Mouse (Mus musculus): Measurements from ENCODE around the gene Shroom2. TPM values are rescaled to one million over a fixed set of nuclear protein-coding genes. Genes with fewer than 3 reads are reported as not detected.

Gene Shroom2
- 3.5 and 4.6 TPM in 2 replicates for polyA plus RNA-seq (2015; fragmentation: Nextera tagmentation; extraction: Ambion mirVana)

DNA sequence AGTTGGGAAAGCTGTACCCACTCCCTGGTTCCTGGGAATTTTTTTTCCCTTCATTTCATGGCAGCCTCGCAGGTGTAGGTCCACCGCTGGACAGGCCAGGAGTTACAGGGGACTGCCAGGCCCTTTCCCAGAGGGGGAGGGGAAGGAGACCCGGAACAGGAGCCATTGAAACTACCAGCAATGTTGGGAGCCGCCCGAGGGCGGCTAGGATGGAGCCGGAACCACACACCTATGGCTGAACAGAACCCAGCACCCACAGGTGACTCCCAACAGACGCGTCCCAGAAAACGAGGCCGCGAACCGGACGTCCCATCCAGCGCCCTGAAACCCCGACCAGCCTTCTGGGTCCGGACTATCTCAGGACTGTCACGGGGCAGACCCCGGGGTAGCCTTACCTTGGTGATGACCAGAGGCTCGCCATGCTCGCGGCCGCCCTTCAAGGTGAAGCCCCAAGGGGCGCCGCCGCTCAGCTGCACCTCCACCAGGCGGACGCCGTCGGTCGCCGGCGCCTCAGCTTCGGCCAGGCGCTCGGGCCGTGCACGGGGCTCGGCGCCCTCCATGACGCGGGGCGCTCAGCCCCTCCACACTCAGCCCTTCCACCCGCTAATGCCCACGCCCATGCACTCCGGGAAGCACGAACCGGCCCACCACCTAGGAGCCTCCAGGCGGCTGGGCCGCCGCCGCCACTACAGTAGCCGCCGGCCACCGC is at the start of gene Shroom2:
Gene Shroom2, minus strand, starts transcription at position 575 of the 709 bp plus-strand sequence.

DNA sequence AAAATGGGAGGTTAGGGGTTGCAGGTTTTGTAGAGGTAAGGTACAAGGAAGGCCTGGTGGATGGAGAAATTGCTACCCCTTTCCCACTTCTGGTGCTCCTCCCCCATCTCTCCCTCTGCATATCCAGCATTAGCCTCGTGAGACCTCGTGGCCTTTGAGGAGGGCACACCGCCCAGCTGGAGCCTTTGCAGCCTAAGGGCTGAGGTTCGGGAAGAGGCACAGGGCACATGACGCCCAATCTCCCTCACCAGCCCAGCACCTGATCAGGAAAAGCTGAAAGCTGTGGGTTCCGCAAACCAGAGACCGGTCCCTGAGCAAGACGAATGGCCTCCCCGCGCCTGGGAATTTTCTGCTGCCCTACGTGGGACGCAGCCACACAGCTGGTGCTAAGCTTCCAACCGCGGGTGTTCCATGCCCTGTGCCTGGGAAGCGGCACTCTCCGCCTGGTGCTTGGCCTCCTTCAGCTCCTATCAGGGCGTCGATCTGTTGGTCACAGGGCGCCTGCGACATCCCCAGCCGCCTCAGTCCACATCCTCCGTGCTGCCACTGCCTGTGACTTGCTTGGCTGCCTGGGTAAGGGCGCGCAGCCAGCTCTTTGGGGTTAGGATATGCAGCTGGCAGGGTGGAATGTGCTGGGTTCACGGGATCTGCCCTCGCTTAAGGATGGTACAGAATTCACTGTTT is 12.6 kb upstream of the Shroom2 start, which contains the start of gene Gpr143:
Gene Gpr143, plus strand, starts transcription at position 202 of the 684 bp plus-strand sequence.

DNA sequence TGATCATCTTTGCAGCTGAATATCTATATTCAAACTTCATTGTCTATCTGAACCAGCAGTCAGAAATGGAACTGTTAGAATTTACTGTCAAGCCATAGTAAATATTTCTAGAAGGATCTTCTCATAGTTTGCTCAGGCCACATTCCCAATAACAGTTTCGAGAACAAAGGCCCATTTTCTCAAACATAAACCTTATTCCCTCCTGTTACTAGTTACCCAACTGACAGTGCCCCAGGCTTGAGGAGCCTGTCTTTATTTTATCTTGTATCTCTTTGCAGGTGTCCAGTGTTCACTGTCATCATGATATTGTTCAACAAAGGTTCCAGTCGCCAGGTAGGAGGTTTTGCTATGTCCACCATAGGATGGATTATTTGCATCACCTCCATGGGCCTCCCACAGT is 206.2 kb downstream of the Shroom2 start, which contains the start of gene Cldn34a:
Gene Cldn34a, plus strand, starts transcription at position 301 of the 400 bp plus-strand sequence.

Other genes starting within 250 kb of the Shroom2 start
- not detected in 2 replicates for gene Cldn34a, start 206.1 kb downstream of the Shroom2 start, polyA plus RNA-seq (2015; fragmentation: Nextera tagmentation; extraction: Ambion mirVana)
- 0.17 TPM in 1 of 2 replicates, not detected in the other for gene Gpr143, start 12.5 kb upstream of the Shroom2 start, polyA plus RNA-seq (2015; fragmentation: Nextera tagmentation; extraction: Ambion mirVana)
- 2.2 and 3.0 TPM in 2 replicates for gene Usp51, start 237.0 kb upstream of the Shroom2 start, polyA plus RNA-seq (2015; fragmentation: Nextera tagmentation; extraction: Ambion mirVana)